Mouse (Mus musculus): ENCODE measurements around the gene Srp68. TPM values are rescaled to one million over a fixed set of nuclear protein-coding genes. Genes with fewer than 3 reads are reported as not detected.
A peak's percentile ranks its signal among the peaks of the same experiment; 100 is the strongest.

Gene Srp68
- 101 and 107 TPM in 2 replicates for polyA plus RNA-seq (2011; ENCODE audit: insufficient read depth, insufficient read length, low read depth, missing spikeins)

DNA sequence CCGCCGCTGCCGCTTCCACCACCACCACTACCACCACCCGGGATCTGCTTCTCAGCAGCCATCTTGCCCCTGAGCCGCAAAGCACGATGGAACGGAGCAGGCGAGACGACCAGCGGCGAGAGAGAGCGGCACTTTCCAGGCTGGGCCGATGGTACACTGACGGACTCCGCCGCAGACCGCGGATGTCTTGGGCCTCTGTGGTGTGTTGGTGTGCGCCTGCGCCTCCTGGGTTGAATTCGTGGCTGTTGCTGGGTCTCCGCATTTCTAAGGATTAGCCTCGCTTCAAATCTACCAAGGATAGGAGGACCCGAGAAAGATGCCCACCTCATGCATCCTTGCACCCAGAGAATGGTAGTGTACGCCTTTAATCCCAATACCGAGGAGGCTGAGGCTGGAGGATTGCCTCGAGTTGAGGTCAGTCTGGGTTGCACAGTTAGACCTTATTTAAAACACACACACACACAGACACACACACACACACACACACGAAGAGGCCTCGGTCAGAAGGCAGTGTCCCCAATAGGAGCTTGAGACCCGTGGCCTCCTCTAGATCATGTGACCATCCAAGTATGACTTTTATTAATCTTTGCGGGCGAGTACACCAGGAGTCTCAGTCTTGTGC is at the start of gene Srp68:
Gene Srp68, minus strand, starts transcription at position 173 of the 622 bp plus-strand sequence.
- H3K27me3 ChIP-seq (ENCODE audit: control insufficient read depth, insufficient read depth, low read length, poor library complexity, severe bottlenecking) = no peaks in the 10 kb centered on the region
- H3K9ac ChIP-seq (ENCODE audit: low read depth, poor library complexity, severe bottlenecking) = peak within 1 kb of the TSS; percentile 73
- peak within 1 kb of the TSS; percentile 5; the same call in 1 of the 2 replicates for H3K27ac ChIP-seq (ENCODE audit: insufficient read depth, low read length)
- H3K4me3 ChIP-seq (ENCODE audit: low read depth, low read length) = peak within 1 kb of the TSS; percentile 73
- H3K9me3 ChIP-seq (replicated peaks; ENCODE audit: control insufficient read depth, insufficient read depth, low read length, poor library complexity, severe bottlenecking) = no peaks in the 10 kb centered on the region
- H3K4me1 ChIP-seq (ENCODE audit: control insufficient read depth, insufficient read depth, low read length) = no peaks in the 10 kb centered on the region
- H3K36me3 ChIP-seq (ENCODE audit: control insufficient read depth, insufficient read depth, low read length, poor library complexity, severe bottlenecking) = peaks cover 5% of the 10 kb centered on the region; the same call in 1 of the 2 replicates
- no peak for TF ChIP-seq CTCF (IDR thresholded peaks at IDR 0.05; ENCODE audit: low read depth, low read length)
- peak; percentile 92 for TF ChIP-seq POLR2A (IDR thresholded peaks at IDR 0.05; ENCODE audit: insufficient read depth, low read length)
- TF ChIP-seq EP300 (IDR thresholded peaks at IDR 0.05; ENCODE audit: insufficient read depth, low read depth, low read length) = peak; percentile 77

DNA sequence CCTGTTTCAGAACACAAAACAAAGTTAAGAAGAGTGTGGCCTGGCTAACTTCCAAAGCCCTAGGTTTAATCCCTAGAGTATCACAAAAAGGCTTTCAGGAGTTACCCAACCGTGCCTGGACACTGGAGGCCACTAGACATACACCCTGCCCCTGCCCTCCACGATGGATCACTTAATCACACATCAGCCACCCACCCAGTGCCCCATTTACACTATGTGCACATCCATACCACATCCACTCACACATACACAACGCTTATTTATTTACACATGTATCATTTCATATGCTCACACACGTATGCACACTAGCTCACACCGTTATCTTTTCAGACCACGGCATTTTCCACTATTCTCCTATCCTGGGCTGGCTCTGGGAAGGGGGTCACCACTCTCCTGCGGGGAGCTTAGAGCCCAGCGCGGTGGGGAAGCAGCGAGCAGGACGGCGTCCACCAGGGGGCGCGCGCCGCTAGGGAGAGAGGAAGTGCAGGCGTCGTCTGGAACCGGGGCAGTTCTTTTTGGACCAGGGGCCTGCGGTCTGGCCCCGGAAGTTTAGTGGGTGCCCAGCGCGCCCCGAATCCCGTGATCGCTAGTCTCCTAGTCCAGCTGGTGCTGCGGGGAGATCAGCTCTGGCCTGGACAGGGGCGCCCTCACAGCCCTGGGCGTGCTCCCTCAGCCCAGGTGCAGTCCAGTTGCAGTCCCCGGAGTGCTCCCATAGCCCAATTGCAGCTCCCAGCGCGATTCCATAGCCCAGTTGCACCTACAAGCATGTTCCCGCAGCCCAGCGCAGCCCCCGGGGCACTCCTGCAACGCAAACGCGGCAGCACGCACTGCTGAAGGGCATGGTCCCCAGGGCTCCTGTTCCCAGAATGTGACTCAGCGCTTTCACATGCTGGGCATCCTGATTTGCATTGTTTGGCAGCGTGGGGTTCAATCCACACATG is 45.0 kb upstream of the Srp68 start:
- H3K9me3 ChIP-seq (replicated peaks; ENCODE audit: control insufficient read depth, insufficient read depth, low read length, poor library complexity, severe bottlenecking) = no peaks in the 10 kb centered on the region
- TF ChIP-seq EP300 (IDR thresholded peaks at IDR 0.05; ENCODE audit: insufficient read depth, low read depth, low read length) (no peak), CTCF (IDR thresholded peaks at IDR 0.05; ENCODE audit: low read depth, low read length) (peak; percentile 87)
- H3K4me1 ChIP-seq (ENCODE audit: control insufficient read depth, insufficient read depth, low read length) = no peaks in the 10 kb centered on the region
- H3K9ac ChIP-seq (ENCODE audit: low read depth, poor library complexity, severe bottlenecking) = peak overlapping the region; percentile 1; the same call in 1 of the 2 replicates
- H3K4me3 ChIP-seq (ENCODE audit: low read depth, low read length) = peak overlapping the region; percentile 5
- H3K27ac ChIP-seq (ENCODE audit: insufficient read depth, low read length) = no peak overlapping the region
- no peaks in the 10 kb centered on the region for H3K36me3 ChIP-seq (ENCODE audit: control insufficient read depth, insufficient read depth, low read length, poor library complexity, severe bottlenecking)
- H3K27me3 ChIP-seq (ENCODE audit: control insufficient read depth, insufficient read depth, low read length, poor library complexity, severe bottlenecking) = no peaks in the 10 kb centered on the region

DNA sequence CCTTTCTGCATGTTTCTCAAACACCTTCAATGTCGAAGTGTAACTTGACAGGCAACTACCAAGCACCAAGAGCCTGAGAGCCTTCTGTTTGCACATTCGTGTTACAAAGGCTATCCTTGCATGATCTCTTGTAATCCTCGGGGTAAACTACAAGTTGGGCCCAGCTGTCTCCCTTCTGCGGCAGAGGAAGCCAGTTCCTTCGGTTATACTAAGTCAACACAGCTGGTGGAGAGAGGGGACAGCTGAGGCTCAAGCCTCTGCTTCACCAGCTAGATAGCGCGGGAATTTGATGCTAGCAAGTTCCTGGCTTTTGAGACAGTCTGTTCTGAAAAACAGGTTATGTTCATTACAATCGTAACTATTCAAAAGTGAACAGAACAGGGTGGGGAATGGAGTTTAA is 38.3 kb upstream of the Srp68 start:
- TF ChIP-seq EP300 (IDR thresholded peaks at IDR 0.05; ENCODE audit: insufficient read depth, low read depth, low read length) = no peak
- TF ChIP-seq POLR2A (IDR thresholded peaks at IDR 0.05; ENCODE audit: insufficient read depth, low read length) = no peak
- no peak for TF ChIP-seq CTCF (IDR thresholded peaks at IDR 0.05; ENCODE audit: low read depth, low read length)
- no peaks in the 10 kb centered on the region for H3K36me3 ChIP-seq (ENCODE audit: control insufficient read depth, insufficient read depth, low read length, poor library complexity, severe bottlenecking)
- H3K9ac ChIP-seq (ENCODE audit: low read depth, poor library complexity, severe bottlenecking) = no peak overlapping the region
- no peaks in the 10 kb centered on the region for H3K27me3 ChIP-seq (ENCODE audit: control insufficient read depth, insufficient read depth, low read length, poor library complexity, severe bottlenecking)
- no peak overlapping the region for H3K27ac ChIP-seq (ENCODE audit: insufficient read depth, low read length)
- no peak overlapping the region for H3K4me3 ChIP-seq (ENCODE audit: low read depth, low read length)
- no peaks in the 10 kb centered on the region for H3K9me3 ChIP-seq (replicated peaks; ENCODE audit: control insufficient read depth, insufficient read depth, low read length, poor library complexity, severe bottlenecking)
- H3K4me1 ChIP-seq (ENCODE audit: control insufficient read depth, insufficient read depth, low read length) = no peaks in the 10 kb centered on the region

DNA sequence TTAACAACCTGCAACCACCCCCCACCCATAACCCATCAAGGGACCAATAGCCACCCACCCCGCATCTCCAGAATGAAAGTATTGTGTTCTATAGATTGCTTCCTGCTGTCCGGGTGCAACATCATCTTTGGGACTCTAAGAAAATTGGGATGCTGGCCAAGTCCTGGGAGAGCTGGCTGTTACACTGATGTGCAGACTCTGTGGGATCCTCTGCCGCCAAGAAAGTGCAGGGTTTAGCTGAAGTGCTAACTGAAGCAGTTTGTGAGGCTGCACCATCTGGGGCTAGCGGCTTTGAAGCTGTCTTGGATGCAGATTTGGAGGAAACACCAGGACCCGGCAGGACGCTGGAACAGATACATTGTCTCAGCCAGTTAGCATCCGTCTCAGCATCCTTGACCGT is 37.2 kb upstream of the Srp68 start:
- TF ChIP-seq POLR2A (IDR thresholded peaks at IDR 0.05; ENCODE audit: insufficient read depth, low read length) (no peak), EP300 (IDR thresholded peaks at IDR 0.05; ENCODE audit: insufficient read depth, low read depth, low read length) (no peak), CTCF (IDR thresholded peaks at IDR 0.05; ENCODE audit: low read depth, low read length) (no peak)
- H3K4me1 ChIP-seq (ENCODE audit: control insufficient read depth, insufficient read depth, low read length) = no peaks in the 10 kb centered on the region

DNA sequence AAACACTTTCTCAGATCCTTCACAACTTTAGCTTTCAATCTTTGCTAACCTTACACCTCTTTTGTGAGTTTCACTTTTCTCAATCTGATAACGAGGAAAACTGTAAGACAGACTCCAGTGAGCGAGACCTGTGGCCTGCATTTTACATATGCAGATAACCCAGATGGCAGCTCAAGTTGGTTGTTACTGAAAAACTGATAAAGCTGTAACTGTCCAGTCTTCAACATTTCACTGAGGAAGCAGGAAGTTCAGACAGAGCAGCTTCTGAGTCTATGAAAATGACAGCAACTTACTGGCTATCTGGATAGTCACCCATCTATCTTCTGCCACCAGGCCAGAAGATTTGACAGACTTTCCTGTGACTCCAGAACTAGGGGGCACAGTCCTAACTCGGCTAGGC is 35.6 kb upstream of the Srp68 start:
- Histone ChIP-seq H3K4me3 (ENCODE audit: low read depth, low read length) (no peak overlapping the region), H3K9me3 (replicated peaks; ENCODE audit: control insufficient read depth, insufficient read depth, low read length, poor library complexity, severe bottlenecking) (no peaks in the 10 kb centered on the region), H3K9ac (ENCODE audit: low read depth, poor library complexity, severe bottlenecking) (no peak overlapping the region), H3K27me3 (ENCODE audit: control insufficient read depth, insufficient read depth, low read length, poor library complexity, severe bottlenecking) (no peaks in the 10 kb centered on the region), H3K4me1 (ENCODE audit: control insufficient read depth, insufficient read depth, low read length) (no peaks in the 10 kb centered on the region), H3K27ac (ENCODE audit: insufficient read depth, low read length) (no peak overlapping the region), H3K36me3 (ENCODE audit: control insufficient read depth, insufficient read depth, low read length, poor library complexity, severe bottlenecking) (no peaks in the 10 kb centered on the region)
- TF ChIP-seq EP300 (IDR thresholded peaks at IDR 0.05; ENCODE audit: insufficient read depth, low read depth, low read length) = no peak
- no peak for TF ChIP-seq POLR2A (IDR thresholded peaks at IDR 0.05; ENCODE audit: insufficient read depth, low read length)
- no peak for TF ChIP-seq CTCF (IDR thresholded peaks at IDR 0.05; ENCODE audit: low read depth, low read length)

More for the DNA sequence above, 37.2 kb upstream of the Srp68 start:
- Histone ChIP-seq H3K27me3 (ENCODE audit: control insufficient read depth, insufficient read depth, low read length, poor library complexity, severe bottlenecking) (no peaks in the 10 kb centered on the region), H3K36me3 (ENCODE audit: control insufficient read depth, insufficient read depth, low read length, poor library complexity, severe bottlenecking) (no peaks in the 10 kb centered on the region), H3K27ac (ENCODE audit: insufficient read depth, low read length) (no peak overlapping the region), H3K9ac (ENCODE audit: low read depth, poor library complexity, severe bottlenecking) (no peak overlapping the region), H3K4me3 (ENCODE audit: low read depth, low read length) (no peak overlapping the region), H3K9me3 (replicated peaks; ENCODE audit: control insufficient read depth, insufficient read depth, low read length, poor library complexity, severe bottlenecking) (no peaks in the 10 kb centered on the region)

Data from ES-Bruce4 (cell line).